Mouse (Mus musculus): ENCODE data around the gene Capn1. TPM values are rescaled to one million over a fixed set of nuclear protein-coding genes. Genes with fewer than 3 reads are reported as not detected.

The Capn1 gene
- polyA plus RNA-seq, 1 experiment from 2014 or later = 17.8 TPM

DNA sequence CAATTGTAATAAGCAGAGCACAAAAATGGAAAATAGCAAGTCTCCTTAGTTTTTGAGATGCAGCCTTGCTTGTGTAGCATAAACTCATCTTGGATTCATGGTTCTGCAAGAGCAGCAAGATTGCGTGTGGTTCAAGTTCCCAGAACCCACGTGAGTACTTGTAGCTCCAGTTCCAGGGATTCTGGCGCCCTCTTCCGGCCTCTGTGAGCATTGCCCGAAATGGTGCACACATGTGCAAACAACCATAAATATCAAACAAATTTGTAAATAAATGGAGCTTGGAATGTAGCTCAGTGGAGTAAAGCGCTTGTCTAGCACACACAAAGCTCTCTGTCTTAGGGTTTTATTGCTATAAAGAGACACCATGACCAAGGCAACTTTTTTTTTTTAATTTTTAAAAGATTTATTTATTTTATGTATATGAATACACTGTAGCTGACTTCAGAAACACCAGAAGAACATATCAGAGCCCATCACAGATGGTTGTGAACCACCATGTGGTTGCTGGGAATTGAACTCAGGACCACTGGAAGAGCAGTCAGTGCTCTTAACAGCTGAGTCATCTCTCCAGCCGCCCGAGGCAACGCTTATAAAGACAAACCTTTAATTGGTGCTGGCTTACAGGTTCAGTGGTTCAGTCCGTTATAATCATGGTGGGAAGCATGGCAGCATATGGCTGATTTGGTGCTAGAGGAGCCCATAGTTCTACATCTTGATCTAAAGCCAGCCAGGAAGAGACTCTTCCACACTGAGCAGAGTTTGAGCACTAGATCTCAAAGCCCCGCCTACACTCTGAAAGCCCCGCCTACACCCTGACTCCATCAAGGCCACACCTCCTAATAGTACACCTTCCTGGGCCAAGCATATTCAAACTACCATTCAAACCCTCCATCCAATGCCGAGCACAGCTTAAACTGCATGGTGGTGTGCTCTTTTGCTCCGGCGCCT is 2.7 kb upstream of the Capn1 start:
- H3K9ac ChIP-seq (ENCODE audit: low read depth, low read length) = no peak overlapping the region
- TF ChIP-seq CTCF (IDR thresholded peaks at IDR 0.05; ENCODE audit: low read depth) = peak; percentile 95
- no peaks in the 10 kb centered on the region for H3K27me3 ChIP-seq (replicated peaks; ENCODE audit: control insufficient read depth, insufficient read depth, low read length)
- H3K9me3 ChIP-seq (ENCODE audit: control insufficient read depth) = no peaks in the 10 kb centered on the region
- H3K4me1 ChIP-seq (replicated peaks; ENCODE audit: control insufficient read depth, insufficient read depth, low read length) = no peaks in the 10 kb centered on the region
- no peak overlapping the region for H3K4me3 ChIP-seq (ENCODE audit: low read depth, low read length)
- 0 out of 2 replicates have a peak overlapping the region, but pooled peaks have one; percentile 13 for H3K4me2 ChIP-seq (replicated peaks; ENCODE audit: low read depth)
- no peaks in the 10 kb centered on the region; the same call in 1 of the 2 replicates for H3K36me3 ChIP-seq (ENCODE audit: control insufficient read depth, insufficient read depth)
- ATAC-seq = 0 out of 2 replicates have a peak, but pooled peaks have one; percentile 16
- H3K27ac ChIP-seq (ENCODE audit: low read depth, low read length) = no peak overlapping the region
- 32% methylated on average over 15 of the region's 15 CpGs for WGBS

DNA sequence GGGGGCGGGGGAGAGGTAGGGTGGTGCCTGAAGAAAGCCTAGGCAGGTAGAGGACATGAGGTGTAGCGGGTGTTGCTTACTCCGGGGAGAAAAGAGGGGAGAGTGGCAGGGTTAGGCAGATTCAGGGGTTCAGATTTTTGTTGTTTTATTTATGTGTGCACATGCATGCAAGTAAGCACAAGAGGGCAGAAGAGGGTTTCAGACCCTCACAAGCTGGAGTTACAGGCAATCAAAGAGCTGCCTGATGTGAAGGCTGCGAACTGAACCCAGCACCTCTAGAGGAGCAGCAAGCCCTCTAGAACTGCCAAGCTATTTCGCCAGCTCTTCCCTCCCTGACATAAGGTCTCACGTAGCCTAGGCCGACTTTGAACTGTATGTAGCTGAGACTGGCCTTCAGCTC is 835 bp upstream of the Capn1 start:
- Histone ChIP-seq H3K4me2 (replicated peaks; ENCODE audit: low read depth) (peak overlapping the region; percentile 89), H3K4me1 (replicated peaks; ENCODE audit: control insufficient read depth, insufficient read depth, low read length) (no peaks in the 10 kb centered on the region)
- 66% methylated on average over 7 of the region's 7 CpGs for WGBS

DNA sequence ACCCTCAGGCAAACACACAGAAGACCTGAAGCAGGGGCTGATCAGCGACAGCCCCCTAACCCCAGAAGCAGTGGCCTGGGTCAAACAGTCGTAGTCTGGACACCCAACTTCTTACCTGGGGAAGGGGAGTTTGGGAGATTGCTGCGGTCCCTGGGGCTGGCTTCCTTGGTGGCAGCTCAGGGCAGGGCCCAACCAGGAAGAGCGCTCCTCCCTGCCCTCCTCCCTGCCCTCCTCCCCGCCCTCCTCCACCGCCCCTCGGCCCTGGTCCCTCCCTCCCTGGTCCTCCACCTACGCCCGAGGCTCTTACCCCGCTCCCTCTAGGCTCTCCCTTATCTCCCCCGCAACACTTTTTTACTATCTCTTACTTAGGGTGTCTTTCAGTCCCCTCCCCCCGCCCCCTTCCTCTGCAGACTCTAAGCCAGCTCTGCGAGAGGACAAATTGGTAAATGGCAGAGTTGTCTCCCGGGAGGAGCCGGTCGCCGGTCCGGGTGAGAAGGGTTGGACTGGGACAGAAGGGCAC is 646 bp downstream of the Capn1 start:
- no peak for TF ChIP-seq CTCF (IDR thresholded peaks at IDR 0.05; ENCODE audit: low read depth)
- peak overlapping the region; percentile 60 for H3K4me3 ChIP-seq (ENCODE audit: low read depth, low read length)
- ATAC-seq = peak; percentile 75
- H3K9me3 ChIP-seq (ENCODE audit: control insufficient read depth) = no peaks in the 10 kb centered on the region
- H3K4me1 ChIP-seq (replicated peaks; ENCODE audit: control insufficient read depth, insufficient read depth, low read length) = no peaks in the 10 kb centered on the region
- H3K27me3 ChIP-seq (replicated peaks; ENCODE audit: control insufficient read depth, insufficient read depth, low read length) = no peaks in the 10 kb centered on the region
- H3K4me2 ChIP-seq (replicated peaks; ENCODE audit: low read depth) = peak overlapping the region; percentile 89
- peak overlapping the region; percentile 73 for H3K27ac ChIP-seq (ENCODE audit: low read depth, low read length)
- WGBS = 3% methylated on average over 15 of the region's 18 CpGs
- peaks cover 13% of the 10 kb centered on the region; the same call in 1 of the 2 replicates for H3K36me3 ChIP-seq (ENCODE audit: control insufficient read depth, insufficient read depth)
- H3K9ac ChIP-seq (ENCODE audit: low read depth, low read length) = peak overlapping the region; percentile 65

More for the DNA sequence above, 835 bp upstream of the Capn1 start:
- no peaks in the 10 kb centered on the region for H3K9me3 ChIP-seq (ENCODE audit: control insufficient read depth)
- no peaks in the 10 kb centered on the region; the same call in 1 of the 2 replicates for H3K36me3 ChIP-seq (ENCODE audit: control insufficient read depth, insufficient read depth)
- no peak for ATAC-seq
- no peak overlapping the region for H3K27ac ChIP-seq (ENCODE audit: low read depth, low read length)
- H3K9ac ChIP-seq (ENCODE audit: low read depth, low read length) = no peak overlapping the region
- no peaks in the 10 kb centered on the region for H3K27me3 ChIP-seq (replicated peaks; ENCODE audit: control insufficient read depth, insufficient read depth, low read length)
- peak; percentile 53 for TF ChIP-seq CTCF (IDR thresholded peaks at IDR 0.05; ENCODE audit: low read depth)
- H3K4me3 ChIP-seq (ENCODE audit: low read depth, low read length) = no peak overlapping the region

DNA sequence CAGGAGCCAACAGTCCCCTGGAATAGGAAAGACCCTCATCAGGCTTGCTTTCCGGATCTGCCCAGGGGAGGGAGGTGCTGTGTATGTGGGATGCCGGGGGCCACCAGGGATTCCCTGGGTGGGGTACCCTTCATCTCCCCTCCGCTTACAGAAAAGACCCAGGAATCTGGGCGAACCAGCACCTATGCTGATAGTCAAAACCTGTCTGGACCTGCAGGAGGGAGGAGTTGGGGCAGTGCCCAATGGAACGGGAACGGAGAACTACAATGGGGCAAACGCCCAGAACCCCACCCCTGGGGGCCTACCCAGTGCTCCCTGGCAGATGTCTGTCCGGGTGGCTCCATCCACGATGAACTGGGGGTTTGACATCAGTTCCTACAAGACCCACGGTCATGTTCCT is 2.0 kb downstream of the Capn1 start:
- Histone ChIP-seq H3K36me3 (ENCODE audit: control insufficient read depth, insufficient read depth) (peaks cover 17% of the 10 kb centered on the region), H3K4me2 (replicated peaks; ENCODE audit: low read depth) (peak overlapping the region; percentile 89; the same call in 1 of the 2 replicates), H3K9me3 (ENCODE audit: control insufficient read depth) (no peaks in the 10 kb centered on the region), H3K9ac (ENCODE audit: low read depth, low read length) (no peak overlapping the region), H3K4me1 (replicated peaks; ENCODE audit: control insufficient read depth, insufficient read depth, low read length) (no peaks in the 10 kb centered on the region), H3K27me3 (replicated peaks; ENCODE audit: control insufficient read depth, insufficient read depth, low read length) (no peaks in the 10 kb centered on the region), H3K27ac (ENCODE audit: low read depth, low read length) (no peak overlapping the region), H3K4me3 (ENCODE audit: low read depth, low read length) (no peak overlapping the region)
- no peak for ATAC-seq
- TF ChIP-seq CTCF (IDR thresholded peaks at IDR 0.05; ENCODE audit: low read depth) = no peak
- WGBS = 80% methylated on average over 10 of the region's 10 CpGs

DNA sequence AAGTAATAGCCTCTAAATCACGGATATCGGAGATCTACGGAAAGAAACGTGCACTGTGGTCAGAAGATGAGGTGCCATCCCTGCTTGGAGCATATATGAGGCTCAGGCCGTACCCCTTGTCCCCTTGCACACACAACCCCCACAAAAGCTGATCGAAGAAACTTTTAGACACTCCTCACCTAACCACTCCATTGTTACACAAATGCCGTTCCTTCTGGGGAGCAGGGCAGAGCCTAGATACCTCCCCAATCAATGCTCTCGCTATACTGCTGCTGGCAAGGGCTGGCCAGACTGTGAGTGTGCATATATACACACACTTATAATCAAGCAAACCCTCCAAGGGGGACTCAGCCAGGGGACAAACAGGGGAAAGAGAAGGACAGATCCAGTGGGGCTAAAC is 6.6 kb downstream of the Capn1 start:
- no peak overlapping the region for H3K27ac ChIP-seq (ENCODE audit: low read depth, low read length)
- no peaks in the 10 kb centered on the region for H3K4me1 ChIP-seq (replicated peaks; ENCODE audit: control insufficient read depth, insufficient read depth, low read length)
- TF ChIP-seq CTCF (IDR thresholded peaks at IDR 0.05; ENCODE audit: low read depth) = no peak
- no peak overlapping the region for H3K4me3 ChIP-seq (ENCODE audit: low read depth, low read length)
- no peaks in the 10 kb centered on the region for H3K27me3 ChIP-seq (replicated peaks; ENCODE audit: control insufficient read depth, insufficient read depth, low read length)
- WGBS = 87% methylated on average over 8 of the region's 8 CpGs
- H3K9me3 ChIP-seq (ENCODE audit: control insufficient read depth) = no peaks in the 10 kb centered on the region
- H3K4me2 ChIP-seq (replicated peaks; ENCODE audit: low read depth) = no peak overlapping the region
- H3K9ac ChIP-seq (ENCODE audit: low read depth, low read length) = no peak overlapping the region
- no peak for ATAC-seq
- peaks cover 26% of the 10 kb centered on the region for H3K36me3 ChIP-seq (ENCODE audit: control insufficient read depth, insufficient read depth)

DNA sequence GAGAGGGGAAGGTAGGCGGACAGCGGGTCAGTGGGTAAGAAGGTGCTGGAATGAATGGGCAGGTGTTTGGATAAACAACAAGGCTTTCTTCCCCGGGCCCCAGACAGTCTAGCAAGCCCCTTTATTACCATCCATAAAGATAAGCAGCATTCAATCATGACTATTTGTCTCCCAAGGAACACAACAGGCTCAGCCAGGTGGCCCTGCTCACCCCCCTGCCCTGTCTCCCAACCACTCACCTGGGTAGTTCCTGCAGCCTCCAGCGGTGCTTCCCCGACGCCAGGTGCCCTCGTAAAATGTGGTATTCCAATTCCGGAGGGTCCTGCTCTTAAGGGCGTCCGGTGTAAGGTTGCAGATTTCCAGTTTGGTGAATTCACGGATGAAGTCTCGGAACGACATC is 8.7 kb downstream of the Capn1 start:
- H3K4me1 ChIP-seq (replicated peaks; ENCODE audit: control insufficient read depth, insufficient read depth, low read length) = no peaks in the 10 kb centered on the region
- H3K9me3 ChIP-seq (ENCODE audit: control insufficient read depth) = no peaks in the 10 kb centered on the region
- no peak overlapping the region for H3K27ac ChIP-seq (ENCODE audit: low read depth, low read length)
- WGBS = 38% methylated on average over 13 of the region's 13 CpGs
- no peak overlapping the region for H3K9ac ChIP-seq (ENCODE audit: low read depth, low read length)
- H3K27me3 ChIP-seq (replicated peaks; ENCODE audit: control insufficient read depth, insufficient read depth, low read length) = no peaks in the 10 kb centered on the region
- TF ChIP-seq CTCF (IDR thresholded peaks at IDR 0.05; ENCODE audit: low read depth) = no peak
- H3K4me2 ChIP-seq (replicated peaks; ENCODE audit: low read depth) = peak overlapping the region; percentile 38; the same call in 1 of the 2 replicates
- H3K4me3 ChIP-seq (ENCODE audit: low read depth, low read length) = no peak overlapping the region
- ATAC-seq = peak; percentile 94
- H3K36me3 ChIP-seq (ENCODE audit: control insufficient read depth, insufficient read depth) = peaks cover 26% of the 10 kb centered on the region

Measured in intestine, postnatal 0 days (tissue).